Mouse (Mus musculus) right cerebral cortex, postnatal 10 days (tissue): ENCODE data around the gene Itgb5.

Source experiments
- DNase-seq, 2 experiments: peaks; one replicate each; pipeline ENCODE4 v3.0.0; 2021; ENCODE audit warnings: low spot score in 2 of 2

The Itgb5 gene

GRCm38 (mm10) chr16:33904553-33904952 lies 75.1 kb downstream of the Itgb5 start:
- no peak for DNase-seq

GRCm38 (mm10) chr16:33908239-33908638 lies 78.8 kb downstream of the Itgb5 start:
- no peak for DNase-seq

GRCm38 (mm10) chr16:33914997-33915396 lies 85.5 kb downstream of the Itgb5 start:
- DNase-seq, result no peak

GRCm38 (mm10) chr16:33916473-33917251 lies 87.2 kb downstream of the Itgb5 start:
- peak; percentile 62 to 70 for DNase-seq

GRCm38 (mm10) chr16:33917390-33917789 lies 87.9 kb downstream of the Itgb5 start:
- peak in 1 of 2 experiments; percentile 47 for DNase-seq

GRCm38 (mm10) chr16:33917926-33918325 lies 88.5 kb downstream of the Itgb5 start:
- DNase-seq, result no peak

- no peak for DNase-seq
Measured at GRCm38 (mm10) chr16:33921514-33921913, 92.0 kb downstream of the Itgb5 start.

GRCm38 (mm10) chr16:33922111-33923000 lies 92.9 kb downstream of the Itgb5 start:
- peak; percentile 58 to 66 for DNase-seq

- DNase-seq, result no peak
Measured at GRCm38 (mm10) chr16:33923001-33923316, 93.5 kb downstream of the Itgb5 start.

GRCm38 (mm10) chr16:33923758-33924157 lies 94.3 kb downstream of the Itgb5 start:
- DNase-seq, result no peak

- DNase-seq, result no peak
Measured at GRCm38 (mm10) chr16:33927263-33927824, 97.9 kb downstream of the Itgb5 start.

GRCm38 (mm10) chr16:33928788-33929462 lies 99.5 kb downstream of the Itgb5 start:
- no peak for DNase-seq

- DNase-seq, result no peak
Measured at GRCm38 (mm10) chr16:33930785-33931184, 101.3 kb downstream of the Itgb5 start.

GRCm38 (mm10) chr16:33931682-33932081 lies 102.2 kb downstream of the Itgb5 start:
- DNase-seq, result no peak

GRCm38 (mm10) chr16:33932126-33932525 lies 102.7 kb downstream of the Itgb5 start:
- DNase-seq, result no peak

GRCm38 (mm10) chr16:33933411-33933810 lies 103.9 kb downstream of the Itgb5 start:
- no peak for DNase-seq

- peak; percentile 83 to 85 for DNase-seq
Measured at GRCm38 (mm10) chr16:33934701-33935406, 105.4 kb downstream of the Itgb5 start.

- DNase-seq, result no peak
Measured at GRCm38 (mm10) chr16:33935407-33935785, 105.9 kb downstream of the Itgb5 start.

GRCm38 (mm10) chr16:33936885-33937284 lies 107.4 kb downstream of the Itgb5 start:
- no peak for DNase-seq

- peak; percentile 69 to 71 for DNase-seq
Measured at GRCm38 (mm10) chr16:33937567-33937966, 108.1 kb downstream of the Itgb5 start.
